Mouse (Mus musculus): ENCODE measurements around the gene Tnnt2.

DNA sequence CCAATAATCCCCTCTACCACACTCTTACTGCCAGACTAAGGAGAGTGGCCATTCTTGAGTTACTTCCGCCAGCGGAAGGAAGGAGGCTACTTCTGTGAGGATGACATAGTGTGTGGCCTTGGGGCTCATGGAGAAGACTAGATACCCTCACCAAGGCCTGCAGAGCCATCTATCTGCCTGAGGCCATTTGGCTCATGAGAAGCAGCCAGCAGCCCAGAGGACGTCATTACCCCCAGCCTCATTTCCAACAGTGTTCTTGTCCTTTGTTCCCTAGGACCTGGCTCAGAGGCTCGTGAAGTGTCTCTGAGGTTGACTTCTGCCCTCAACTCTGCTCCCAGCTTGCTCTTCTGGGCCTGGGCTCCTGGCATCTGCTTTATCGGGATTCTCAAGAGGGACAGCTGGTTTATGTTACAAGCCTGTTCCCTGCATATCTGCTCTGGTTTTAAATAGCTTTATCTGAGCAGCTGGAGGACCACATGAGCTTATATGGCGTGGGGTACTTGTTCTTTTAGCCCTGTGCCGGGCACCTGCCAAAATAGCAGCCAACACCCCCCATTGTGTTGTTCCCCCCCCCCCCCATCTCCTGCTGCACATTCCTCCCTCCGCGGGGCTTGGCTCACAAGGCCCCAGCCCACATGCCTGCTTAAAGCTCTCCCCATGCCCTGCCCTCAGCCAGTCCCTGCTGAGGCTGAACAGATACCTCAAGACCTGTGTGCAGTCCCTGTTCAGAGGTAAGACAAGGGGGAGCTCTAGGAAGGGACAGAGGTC lies at the start of gene Tnnt2:
- TF ChIP-seq POLR2A (IDR thresholded peaks at IDR 0.05; ENCODE audit: insufficient read depth, low read depth, low read length) (peak; percentile 98), CTCF (IDR thresholded peaks at IDR 0.05) (no peak)

Measured in heart, adult 2 months (tissue).